ENCODE assay signal across 31 mouse cellular contexts in the genomic region with DNA sequence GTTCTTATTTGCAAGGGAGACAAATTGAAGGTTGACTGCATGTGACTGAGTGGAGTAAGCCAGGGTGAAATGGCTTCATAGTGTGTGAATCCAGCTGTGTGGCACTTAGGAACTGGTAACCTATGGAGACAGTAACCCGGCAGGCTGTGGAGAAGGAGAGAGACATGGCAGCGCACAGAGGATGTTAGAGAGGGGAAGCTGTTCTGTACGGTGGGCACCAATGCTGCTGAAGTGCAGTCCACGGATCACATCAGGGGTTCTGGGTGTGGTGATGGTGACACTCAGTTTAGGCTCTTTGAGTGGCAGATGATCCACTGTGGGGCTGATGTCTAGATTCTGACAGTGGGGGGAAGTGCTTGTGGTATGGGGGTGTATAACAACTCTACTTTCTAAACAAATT.
"Had no signal": no experiment of that assay in that cellular context is flagged by ENCODE, and none has a peak within 500 bp of the region (broad histone marks: within the 10 kb centered on the region; RNA-seq: fewer than 3 reads in every experiment).

No protein-coding gene starts in this region.

- H3K4me2 ChIP-seq: limb, embryonic 12.5 days; limb, embryonic 13.5 days; limb, embryonic 15.5 days; liver, embryonic 11.5 days; liver, embryonic 12.5 days; liver, embryonic 13.5 days; liver, embryonic 15.5 days; lung, embryonic 14.5 days; lung, embryonic 15.5 days; midbrain, embryonic 12.5 days; midbrain, embryonic 15.5 days; neural tube, embryonic 12.5 days; neural tube, embryonic 13.5 days had no signal

- H3K27ac ChIP-seq: limb, embryonic 10.5 days; limb, embryonic 12.5 days; limb, embryonic 13.5 days; limb, embryonic 15.5 days; liver, embryonic 12.5 days; liver, embryonic 13.5 days; liver, embryonic 14.5 days; liver, embryonic 15.5 days; lung, embryonic 15.5 days; macrophage; midbrain, embryonic 10.5 days; midbrain, embryonic 15.5 days; neural tube, embryonic 12.5 days; neural tube, embryonic 13.5 days had no signal

- H3K36me3 ChIP-seq: limb, embryonic 13.5 days; limb, embryonic 15.5 days; lung, embryonic 15.5 days; midbrain, embryonic 15.5 days; neural tube, embryonic 13.5 days had no signal

- ATAC-seq: liver, embryonic 12.5 days; liver, postnatal 0 days; lung, postnatal 0 days; midbrain, embryonic 15.5 days; midbrain, embryonic 16.5 days had no signal

- H3K27me3 ChIP-seq: limb, embryonic 12.5 days; limb, embryonic 13.5 days; limb, embryonic 15.5 days; liver, embryonic 12.5 days; liver, embryonic 13.5 days; liver, embryonic 15.5 days; lung, embryonic 15.5 days; midbrain, embryonic 12.5 days; midbrain, embryonic 15.5 days; neural tube, embryonic 12.5 days; neural tube, embryonic 13.5 days had no signal

- DNase-seq: left cerebral cortex, postnatal 4 days; liver; liver, embryonic 13.5 days; liver, postnatal 0 days; lung, adult 18-20 months; lung, adult 2 months; lung, embryonic 14.5 days; lung, postnatal 10 days; lung, postnatal 14 days; lung, postnatal 36 days; lung, postnatal 4 days; midbrain, embryonic 14.5 days had no signal

- H3K9ac ChIP-seq: limb, embryonic 12.5 days; limb, embryonic 13.5 days; limb, embryonic 15.5 days; liver, embryonic 12.5 days; liver, embryonic 13.5 days; liver, embryonic 14.5 days; liver, embryonic 15.5 days; liver, postnatal 0 days; lung, embryonic 14.5 days; lung, embryonic 15.5 days; midbrain, embryonic 12.5 days; midbrain, embryonic 15.5 days; neural tube, embryonic 12.5 days; neural tube, embryonic 13.5 days had no signal

- H3K4me3 ChIP-seq: left cerebral cortex, adult 2 months; limb, embryonic 10.5 days; limb, embryonic 12.5 days; limb, embryonic 13.5 days; limb, embryonic 15.5 days; liver, embryonic 12.5 days; liver, embryonic 13.5 days; liver, embryonic 15.5 days; lung, embryonic 15.5 days; midbrain, embryonic 10.5 days; midbrain, embryonic 12.5 days; midbrain, embryonic 15.5 days; myocyte; neural tube, embryonic 12.5 days; neural tube, embryonic 13.5 days had no signal

- H3K9me3 ChIP-seq: limb, embryonic 10.5 days; limb, embryonic 15.5 days; liver, embryonic 13.5 days; liver, embryonic 15.5 days; lung, embryonic 15.5 days; midbrain, embryonic 15.5 days; neural tube, embryonic 12.5 days; neural tube, embryonic 13.5 days had no signal
